Mouse (Mus musculus): ENCODE data around the gene Plcl2. TPM values are rescaled to one million over a fixed set of nuclear protein-coding genes. Genes with fewer than 3 reads are reported as not detected.
"Not testable (repeated sequence)": the region's sequence is repeated elsewhere in the genome, so short reads cannot be mapped to it uniquely, and the experiment has no call there.

Gene Plcl2
- polyA plus RNA-seq, 1 experiment from 2014 or later = 6.7 TPM

DNA sequence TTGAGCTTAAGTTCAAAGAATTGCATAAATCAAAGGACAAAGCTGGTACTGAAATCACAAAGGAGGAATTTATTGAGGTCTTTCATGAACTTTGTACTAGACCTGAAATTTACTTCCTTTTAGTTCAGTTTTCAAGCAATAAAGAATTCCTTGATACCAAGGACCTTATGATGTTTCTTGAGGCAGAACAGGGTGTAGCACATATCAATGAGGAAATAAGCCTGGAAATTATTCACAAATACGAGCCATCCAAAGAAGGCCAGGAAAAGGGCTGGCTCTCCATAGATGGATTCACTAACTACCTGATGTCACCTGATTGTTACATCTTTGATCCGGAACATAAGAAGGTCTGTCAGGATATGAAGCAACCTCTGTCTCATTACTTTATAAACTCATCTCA lies 97.7 kb downstream of the Plcl2 start:
- DNase-seq (ENCODE audit: low spot score) (no peak), ATAC-seq (replicated peaks; ENCODE audit: low FRiP score, low TSS enrichment, low read depth) (no peak; the same call in 1 of the 2 replicates)
- no peaks in the 10 kb centered on the region for H3K4me1 ChIP-seq (replicated peaks; ENCODE audit: control insufficient read depth, insufficient read depth, low read length)
- 0 out of 2 replicates have a peak, but pooled peaks cover 4% of the 10 kb centered on the region for H3K36me3 ChIP-seq (ENCODE audit: control insufficient read depth, insufficient read depth, low read length)
- H3K4me3 ChIP-seq (ENCODE audit: low read depth, low read length) = no peak overlapping the region
- H3K9me3 ChIP-seq (ENCODE audit: control insufficient read depth, low read length) = no peaks in the 10 kb centered on the region
- no peak overlapping the region for H3K9ac ChIP-seq (ENCODE audit: low read length)
- WGBS = 86% methylated on average over 2 of the region's 2 CpGs
- H3K4me2 ChIP-seq (ENCODE audit: low read length) = no peak overlapping the region
- H3K27me3 ChIP-seq (replicated peaks; ENCODE audit: control insufficient read depth, insufficient read depth, low read length) = no peaks in the 10 kb centered on the region
- H3K27ac ChIP-seq (ENCODE audit: low read depth) = no peak overlapping the region

GRCm38 (mm10) chr17:50609908-50610307 lies 100.7 kb downstream of the Plcl2 start:
- no peak for ATAC-seq (replicated peaks; ENCODE audit: low FRiP score, low TSS enrichment, low read depth)
- no peaks in the 10 kb centered on the region for H3K4me1 ChIP-seq (replicated peaks; ENCODE audit: control insufficient read depth, insufficient read depth, low read length)

GRCm38 (mm10) chr17:50620794-50621537 lies 111.8 kb downstream of the Plcl2 start:
- no peak overlapping the region for H3K4me3 ChIP-seq (ENCODE audit: low read depth, low read length)
- DNase-seq (ENCODE audit: low spot score) = no peak
- H3K9ac ChIP-seq (ENCODE audit: low read length) = no peak overlapping the region
- H3K4me1 ChIP-seq (replicated peaks; ENCODE audit: control insufficient read depth, insufficient read depth, low read length) = no peaks in the 10 kb centered on the region
- no peaks in the 10 kb centered on the region for H3K9me3 ChIP-seq (ENCODE audit: control insufficient read depth, low read length)
- 90% methylated on average over 7 of the region's 7 CpGs for WGBS
- no peaks in the 10 kb centered on the region for H3K27me3 ChIP-seq (replicated peaks; ENCODE audit: control insufficient read depth, insufficient read depth, low read length)
- H3K27ac ChIP-seq (ENCODE audit: low read depth) = no peak overlapping the region
- H3K4me2 ChIP-seq (ENCODE audit: low read length) = no peak overlapping the region
- H3K36me3 ChIP-seq (ENCODE audit: control insufficient read depth, insufficient read depth, low read length) = no peaks in the 10 kb centered on the region
- ATAC-seq (replicated peaks; ENCODE audit: low FRiP score, low TSS enrichment, low read depth) = no peak

More at GRCm38 (mm10) chr17:50609908-50610307, 100.7 kb downstream of the Plcl2 start:
- Histone ChIP-seq H3K4me3 (ENCODE audit: low read depth, low read length) (no peak overlapping the region), H3K9me3 (ENCODE audit: control insufficient read depth, low read length) (peaks cover 3% of the 10 kb centered on the region; the same call in 1 of the 2 replicates), H3K9ac (ENCODE audit: low read length) (no peak overlapping the region), H3K27me3 (replicated peaks; ENCODE audit: control insufficient read depth, insufficient read depth, low read length) (no peaks in the 10 kb centered on the region), H3K36me3 (ENCODE audit: control insufficient read depth, insufficient read depth, low read length) (peaks cover 9% of the 10 kb centered on the region; the same call in 1 of the 2 replicates), H3K4me2 (ENCODE audit: low read length) (no peak overlapping the region), H3K27ac (ENCODE audit: low read depth) (no peak overlapping the region)
- 90% methylated on average over 4 of the region's 4 CpGs for WGBS
- no peak for DNase-seq (ENCODE audit: low spot score)

GRCm38 (mm10) chr17:50621996-50622395 lies 112.8 kb downstream of the Plcl2 start:
- no peaks in the 10 kb centered on the region for H3K9me3 ChIP-seq (ENCODE audit: control insufficient read depth, low read length)
- WGBS = 67% methylated on average over 3 of the region's 3 CpGs
- no peaks in the 10 kb centered on the region for H3K4me1 ChIP-seq (replicated peaks; ENCODE audit: control insufficient read depth, insufficient read depth, low read length)
- no peak for ATAC-seq (replicated peaks; ENCODE audit: low FRiP score, low TSS enrichment, low read depth)
- no peaks in the 10 kb centered on the region for H3K27me3 ChIP-seq (replicated peaks; ENCODE audit: control insufficient read depth, insufficient read depth, low read length)
- H3K27ac ChIP-seq (ENCODE audit: low read depth) = no peak overlapping the region
- no peaks in the 10 kb centered on the region for H3K36me3 ChIP-seq (ENCODE audit: control insufficient read depth, insufficient read depth, low read length)
- no peak overlapping the region for H3K4me2 ChIP-seq (ENCODE audit: low read length)
- no peak overlapping the region for H3K4me3 ChIP-seq (ENCODE audit: low read depth, low read length)
- no peak overlapping the region for H3K9ac ChIP-seq (ENCODE audit: low read length)
- no peak for DNase-seq (ENCODE audit: low spot score)

- no peaks in the 10 kb centered on the region for H3K4me1 ChIP-seq (replicated peaks; ENCODE audit: control insufficient read depth, insufficient read depth, low read length)
- 90% methylated on average over 4 of the region's 4 CpGs for WGBS
- H3K9ac ChIP-seq (ENCODE audit: low read length) = no peak overlapping the region
- H3K4me3 ChIP-seq (ENCODE audit: low read depth, low read length) = no peak overlapping the region
- H3K27ac ChIP-seq (ENCODE audit: low read depth) = no peak overlapping the region
- no peaks in the 10 kb centered on the region for H3K9me3 ChIP-seq (ENCODE audit: control insufficient read depth, low read length)
- ATAC-seq (replicated peaks; ENCODE audit: low FRiP score, low TSS enrichment, low read depth) (no peak), DNase-seq (ENCODE audit: low spot score) (no peak)
- no peak overlapping the region for H3K4me2 ChIP-seq (ENCODE audit: low read length)
- H3K27me3 ChIP-seq (replicated peaks; ENCODE audit: control insufficient read depth, insufficient read depth, low read length) = no peaks in the 10 kb centered on the region
- no peaks in the 10 kb centered on the region for H3K36me3 ChIP-seq (ENCODE audit: control insufficient read depth, insufficient read depth, low read length)
These were observed 116.4 kb downstream of the Plcl2 start for GRCm38 (mm10) chr17:50625584-50625983.

DNA sequence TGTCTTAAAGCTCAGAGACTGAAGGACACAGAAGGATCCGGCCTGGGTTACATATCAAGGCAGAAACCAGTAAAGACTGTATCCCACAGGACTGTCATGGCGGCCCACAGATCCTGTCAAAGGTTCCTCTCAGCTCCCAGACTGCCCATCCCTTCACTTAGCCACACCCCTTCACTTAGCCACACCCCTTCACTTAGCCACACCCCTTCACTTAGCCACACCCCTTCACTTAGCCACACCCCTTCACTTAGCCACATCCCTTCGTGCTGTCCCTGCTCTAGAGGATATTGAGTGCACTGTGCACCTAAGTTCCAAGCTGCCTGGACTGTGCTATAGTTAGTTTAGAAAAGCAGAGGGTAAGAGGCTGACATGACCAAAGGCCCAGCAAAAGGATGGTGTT lies 118.5 kb downstream of the Plcl2 start:
- DNase-seq (ENCODE audit: low spot score) (no peak), ATAC-seq (replicated peaks; ENCODE audit: low FRiP score, low TSS enrichment, low read depth) (0 out of 2 replicates have a peak, but pooled peaks have one; percentile 23)
- Histone ChIP-seq H3K27ac (ENCODE audit: low read depth) (no peak overlapping the region), H3K4me1 (replicated peaks; ENCODE audit: control insufficient read depth, insufficient read depth, low read length) (no peaks in the 10 kb centered on the region), H3K27me3 (replicated peaks; ENCODE audit: control insufficient read depth, insufficient read depth, low read length) (no peaks in the 10 kb centered on the region), H3K4me3 (ENCODE audit: low read depth, low read length) (no peak overlapping the region), H3K4me2 (ENCODE audit: low read length) (no peak overlapping the region), H3K9ac (ENCODE audit: low read length) (no peak overlapping the region), H3K9me3 (ENCODE audit: control insufficient read depth, low read length) (no peaks in the 10 kb centered on the region), H3K36me3 (ENCODE audit: control insufficient read depth, insufficient read depth, low read length) (no peaks in the 10 kb centered on the region)
- 97% methylated on average over 3 of the region's 3 CpGs for WGBS

DNA sequence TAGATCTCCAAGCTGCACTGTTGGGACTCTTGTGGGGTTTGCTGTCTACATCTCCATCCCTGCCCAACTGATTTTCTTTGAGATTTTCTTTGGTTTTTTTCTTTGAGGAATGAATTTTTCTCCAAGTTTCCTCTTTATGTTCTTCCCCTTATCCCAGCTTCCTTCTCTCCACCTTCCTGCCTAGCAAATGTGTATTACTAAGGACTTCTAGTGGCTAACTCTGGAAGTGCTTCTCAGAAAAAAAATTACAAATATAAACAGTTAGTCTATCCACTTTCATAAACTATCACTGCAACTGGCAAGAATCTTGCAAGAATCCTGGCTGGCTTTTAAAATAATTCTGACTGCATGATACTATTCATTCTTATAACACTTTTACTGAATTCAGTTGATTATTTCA lies 119.5 kb downstream of the Plcl2 start:
- no peak for DNase-seq (ENCODE audit: low spot score)
- Histone ChIP-seq H3K4me3 (ENCODE audit: low read depth, low read length) (no peak overlapping the region), H3K9me3 (ENCODE audit: control insufficient read depth, low read length) (no peaks in the 10 kb centered on the region), H3K27ac (ENCODE audit: low read depth) (no peak overlapping the region), H3K36me3 (ENCODE audit: control insufficient read depth, insufficient read depth, low read length) (no peaks in the 10 kb centered on the region), H3K9ac (ENCODE audit: low read length) (no peak overlapping the region), H3K4me2 (ENCODE audit: low read length) (no peak overlapping the region), H3K4me1 (replicated peaks; ENCODE audit: control insufficient read depth, insufficient read depth, low read length) (no peaks in the 10 kb centered on the region), H3K27me3 (replicated peaks; ENCODE audit: control insufficient read depth, insufficient read depth, low read length) (no peaks in the 10 kb centered on the region)
- no peak for ATAC-seq (replicated peaks; ENCODE audit: low FRiP score, low TSS enrichment, low read depth)

- H3K4me3 ChIP-seq (ENCODE audit: low read depth, low read length); H3K4me1 ChIP-seq (replicated peaks; ENCODE audit: control insufficient read depth, insufficient read depth, low read length); H3K9ac ChIP-seq (ENCODE audit: low read length); H3K27me3 ChIP-seq (replicated peaks; ENCODE audit: control insufficient read depth, insufficient read depth, low read length); H3K36me3 ChIP-seq (ENCODE audit: control insufficient read depth, insufficient read depth, low read length); ATAC-seq (replicated peaks; ENCODE audit: low FRiP score, low TSS enrichment, low read depth); DNase-seq (ENCODE audit: low spot score); H3K9me3 ChIP-seq (ENCODE audit: control insufficient read depth, low read length); H3K27ac ChIP-seq (ENCODE audit: low read depth); H3K4me2 ChIP-seq (ENCODE audit: low read length): not testable (repeated sequence)
These were observed 121.8 kb downstream of the Plcl2 start for GRCm38 (mm10) chr17:50630992-50631391.
